Mouse (Mus musculus): ENCODE data around the gene Ramp1.

DNA sequence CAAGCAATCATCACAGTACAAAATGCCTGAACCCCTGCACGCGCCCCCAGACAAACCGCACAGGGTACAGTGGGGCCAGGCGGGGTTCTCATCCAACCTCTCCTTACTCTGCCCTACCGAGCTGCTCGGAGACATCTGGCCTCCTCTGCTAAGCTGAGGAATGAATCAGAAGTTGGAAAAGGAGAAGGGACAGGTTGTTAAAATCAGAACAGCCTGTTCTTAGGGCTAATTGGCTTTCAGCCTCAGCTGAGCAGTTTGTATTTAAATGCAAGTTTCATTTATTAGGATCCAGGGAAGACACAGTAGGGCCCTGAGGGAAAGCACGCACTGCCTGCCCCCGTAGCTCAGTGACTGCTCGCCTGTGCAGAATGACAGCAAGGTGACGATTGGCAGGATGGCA lies 20.2 kb downstream of the Ramp1 start:
- no peak for TF ChIP-seq CTCF (IDR thresholded peaks at IDR 0.05 in 2 of 3, conservative IDR thresholded peaks at IDR 0.05 in 1 of 3; ENCODE audit: control insufficient read depth in 1 of 3, insufficient read depth in 1 of 3, low read depth in 2 of 3, low read length in 3 of 3, poor library complexity in 1 of 3, severe bottlenecking in 1 of 3)
- TF ChIP-seq POLR2A (IDR thresholded peaks at IDR 0.05; ENCODE audit: control insufficient read depth in 1 of 2, insufficient read depth in 1 of 2, low read depth in 1 of 2, low read length in 2 of 2, poor library complexity in 1 of 2) = no peak
- TF ChIP-seq CHD1 (IDR thresholded peaks at IDR 0.05; ENCODE audit: low read depth, low read length) = no peak
- no peak for TF ChIP-seq USF1 (IDR thresholded peaks at IDR 0.05; ENCODE audit: low read depth, low read length)
- no peak for TF ChIP-seq E2F4 (IDR thresholded peaks at IDR 0.05; ENCODE audit: borderline replicate concordance, low read depth, low read length)
- TF ChIP-seq ZKSCAN1 (IDR thresholded peaks at IDR 0.05; ENCODE audit: low read depth, low read length) = no peak
- no peak for TF ChIP-seq MAX (IDR thresholded peaks at IDR 0.05; ENCODE audit: low read length)
- TF ChIP-seq ZNF384 (IDR thresholded peaks at IDR 0.05; ENCODE audit: low read depth, low read length) = no peak
- TF ChIP-seq EP300 (IDR thresholded peaks at IDR 0.05; ENCODE audit: low read depth in 1 of 2, low read length in 2 of 2) = no peak
- TF ChIP-seq POLR2AphosphoS2 (IDR thresholded peaks at IDR 0.05; ENCODE audit: low read length) = no peak
- no peak for TF ChIP-seq MEF2A (IDR thresholded peaks at IDR 0.05; ENCODE audit: extremely low read depth, insufficient replicate concordance, low read depth, low read length, poor library complexity, severe bottlenecking)
- no peak for TF ChIP-seq RCOR1 (IDR thresholded peaks at IDR 0.05; ENCODE audit: low read depth, low read length)
- TF ChIP-seq MAFK (IDR thresholded peaks at IDR 0.05; ENCODE audit: borderline replicate concordance, low read depth, low read length) = no peak
- no peak for TF ChIP-seq CHD2 (IDR thresholded peaks at IDR 0.05; ENCODE audit: low read length)
